Mouse (Mus musculus) myocyte (in vitro differentiated cells): ENCODE results near the gene Olfr1367.

Experiments used
- E2F4 ChIP-seq: IDR thresholded peaks from one replicate; pipeline ENCODE4 v1.6.1; 2011; ENCODE audit warnings: mild to moderate bottlenecking, control low read depth, moderate library complexity; ENCODE audit not compliant: insufficient read depth
- MAX ChIP-seq: IDR thresholded peaks from one replicate; pipeline ENCODE4 v1.6.1; 2011; ENCODE audit warnings: low read depth, mild to moderate bottlenecking, control low read depth
- POLR2A ChIP-seq: IDR thresholded peaks from one replicate; pipeline ENCODE4 v1.6.1; 2011; ENCODE audit warnings: low read depth, mild to moderate bottlenecking, control low read depth, moderate library complexity; ENCODE audit not compliant: insufficient read length
- POLR2AphosphoS2 ChIP-seq: IDR thresholded peaks from one replicate; pipeline ENCODE4 v1.6.1; 2011; ENCODE audit warnings: low read depth, control low read depth; ENCODE audit not compliant: insufficient read length
- SRF ChIP-seq: IDR thresholded peaks from one replicate; pipeline ENCODE4 v1.6.1; 2011; ENCODE audit warnings: low read depth; ENCODE audit not compliant: control insufficient read depth, insufficient read length
- TCF12 ChIP-seq: IDR thresholded peaks from one replicate; pipeline ENCODE4 v1.6.1; 2011; ENCODE audit warnings: mild to moderate bottlenecking, control low read depth; ENCODE audit not compliant: poor library complexity, insufficient read depth, severe bottlenecking
- USF1 ChIP-seq: IDR thresholded peaks from one replicate; pipeline ENCODE4 v1.6.1; 2011; ENCODE audit warnings: low read depth, mild to moderate bottlenecking, control low read depth, moderate library complexity

DNA sequence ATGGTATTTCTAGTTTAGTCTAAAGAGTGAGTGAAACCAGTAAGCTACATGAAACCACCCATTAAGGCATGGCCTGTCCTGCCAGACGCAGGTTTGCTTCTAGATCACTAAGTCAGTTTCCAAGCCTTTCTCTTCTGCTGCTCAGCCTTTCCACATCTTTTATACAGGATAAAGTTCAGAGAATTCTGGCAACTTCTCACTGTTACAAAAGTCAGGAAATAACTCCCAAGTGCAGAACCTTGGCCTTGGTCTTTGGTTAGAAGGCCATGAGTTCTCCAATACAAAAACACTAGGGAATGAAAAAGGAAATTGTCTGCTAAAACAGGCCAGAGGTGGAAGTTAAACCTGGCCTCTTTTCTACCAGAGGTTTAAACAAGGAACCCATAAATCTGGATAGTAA lies 48.5 kb downstream of the Olfr1367 start:
- TF ChIP-seq POLR2A (no peak), USF1 (no peak), MAX (no peak), POLR2AphosphoS2 (no peak), E2F4 (no peak), SRF (no peak), TCF12 (no peak)
